Mouse (Mus musculus): Measurements from ENCODE around the gene 2410002F23Rik. TPM values are rescaled to one million over a fixed set of nuclear protein-coding genes. Genes with fewer than 3 reads are reported as not detected.
A peak's percentile ranks its signal among the peaks of the same experiment; 100 is the strongest.

The 2410002F23Rik gene
- polyA plus RNA-seq, 1 experiment from 2014 or later = 117 TPM

- no peak for DNase-seq (ENCODE audit: low spot score)
- no peak overlapping the region for H3K4me2 ChIP-seq
- peaks cover 8% of the 10 kb centered on the region for H3K4me1 ChIP-seq (replicated peaks; ENCODE audit: control insufficient read depth, insufficient read depth, low read length)
- WGBS = 66% methylated on average over 15 of the region's 15 CpGs
- no peak overlapping the region for H3K4me3 ChIP-seq (ENCODE audit: low read depth, low read length)
- H3K9ac ChIP-seq (ENCODE audit: low read depth, low read length) = no peak overlapping the region
- no peaks in the 10 kb centered on the region for H3K9me3 ChIP-seq (ENCODE audit: control insufficient read depth, low read length)
- no peaks in the 10 kb centered on the region for H3K27me3 ChIP-seq (replicated peaks; ENCODE audit: control insufficient read depth, insufficient read depth, low read length)
- H3K27ac ChIP-seq (ENCODE audit: low read depth, low read length) = no peak overlapping the region; the same call in 1 of the 2 replicates
- peak; percentile 27 for ATAC-seq (replicated peaks; ENCODE audit: low FRiP score)
- peaks cover 42% of the 10 kb centered on the region for H3K36me3 ChIP-seq (ENCODE audit: control insufficient read depth, insufficient read depth, low read length)
Measured at GRCm38 (mm10) chr7:44253023-44253616, 6.6 kb downstream of the 2410002F23Rik start.

- Histone ChIP-seq H3K4me2 (no peak overlapping the region), H3K4me3 (ENCODE audit: low read depth, low read length) (no peak overlapping the region), H3K9ac (ENCODE audit: low read depth, low read length) (no peak overlapping the region), H3K27ac (ENCODE audit: low read depth, low read length) (no peak overlapping the region), H3K9me3 (ENCODE audit: control insufficient read depth, low read length) (no peaks in the 10 kb centered on the region), H3K27me3 (replicated peaks; ENCODE audit: control insufficient read depth, insufficient read depth, low read length) (no peaks in the 10 kb centered on the region), H3K4me1 (replicated peaks; ENCODE audit: control insufficient read depth, insufficient read depth, low read length) (no peaks in the 10 kb centered on the region), H3K36me3 (ENCODE audit: control insufficient read depth, insufficient read depth, low read length) (peaks cover 27% of the 10 kb centered on the region)
- WGBS = 79% methylated on average over 6 of the region's 6 CpGs
- DNase-seq (ENCODE audit: low spot score) (no peak), ATAC-seq (replicated peaks; ENCODE audit: low FRiP score) (no peak)
Measured at GRCm38 (mm10) chr7:44254930-44255329, 8.4 kb downstream of the 2410002F23Rik start.

GRCm38 (mm10) chr7:44257278-44257677 lies 10.8 kb downstream of the 2410002F23Rik start, which contains the start of gene Acp4:
TSS of gene Acp4 (minus strand) at chr7:44257378.
- no peak for DNase-seq (ENCODE audit: low spot score)
- H3K4me2 ChIP-seq = no peak within 1 kb of the TSS

GRCm38 (mm10) chr7:44260410-44260809 lies 13.9 kb downstream of the 2410002F23Rik start:
- no peak for ATAC-seq (replicated peaks; ENCODE audit: low FRiP score)
- H3K4me1 ChIP-seq (replicated peaks; ENCODE audit: control insufficient read depth, insufficient read depth, low read length) = peaks cover 4% of the 10 kb centered on the region
- no peak overlapping the region for H3K4me2 ChIP-seq
- 66% methylated on average over 6 of the region's 6 CpGs for WGBS
- peaks cover 17% of the 10 kb centered on the region for H3K27me3 ChIP-seq (replicated peaks; ENCODE audit: control insufficient read depth, insufficient read depth, low read length)
- H3K4me3 ChIP-seq (ENCODE audit: low read depth, low read length) = no peak overlapping the region
- H3K36me3 ChIP-seq (ENCODE audit: control insufficient read depth, insufficient read depth, low read length) = no peaks in the 10 kb centered on the region
- no peak overlapping the region for H3K27ac ChIP-seq (ENCODE audit: low read depth, low read length)
- DNase-seq (ENCODE audit: low spot score) = no peak
- no peak overlapping the region for H3K9ac ChIP-seq (ENCODE audit: low read depth, low read length)
- H3K9me3 ChIP-seq (ENCODE audit: control insufficient read depth, low read length) = no peaks in the 10 kb centered on the region

More at GRCm38 (mm10) chr7:44257278-44257677, 10.8 kb downstream of the 2410002F23Rik start, which contains the start of gene Acp4:
- Histone ChIP-seq H3K36me3 (ENCODE audit: control insufficient read depth, insufficient read depth, low read length) (peaks cover 13% of the 10 kb centered on the region), H3K9me3 (ENCODE audit: control insufficient read depth, low read length) (no peaks in the 10 kb centered on the region), H3K9ac (ENCODE audit: low read depth, low read length) (no peak within 1 kb of the TSS), H3K4me1 (replicated peaks; ENCODE audit: control insufficient read depth, insufficient read depth, low read length) (no peaks in the 10 kb centered on the region), H3K27me3 (replicated peaks; ENCODE audit: control insufficient read depth, insufficient read depth, low read length) (0 out of 2 replicates have a peak, but pooled peaks cover 2% of the 10 kb centered on the region), H3K27ac (ENCODE audit: low read depth, low read length) (no peak within 1 kb of the TSS), H3K4me3 (ENCODE audit: low read depth, low read length) (no peak within 1 kb of the TSS)
- 62% methylated on average over 4 of the region's 4 CpGs for WGBS
- no peak for ATAC-seq (replicated peaks; ENCODE audit: low FRiP score)

GRCm38 (mm10) chr7:44261147-44261546 lies 14.6 kb downstream of the 2410002F23Rik start, which contains the start of gene Gm15517:
TSS of gene Gm15517 (plus strand) at chr7:44261447.
- Histone ChIP-seq H3K4me2 (no peak within 1 kb of the TSS), H3K9me3 (ENCODE audit: control insufficient read depth, low read length) (no peaks in the 10 kb centered on the region), H3K4me1 (replicated peaks; ENCODE audit: control insufficient read depth, insufficient read depth, low read length) (peaks cover 4% of the 10 kb centered on the region), H3K9ac (ENCODE audit: low read depth, low read length) (no peak within 1 kb of the TSS), H3K36me3 (ENCODE audit: control insufficient read depth, insufficient read depth, low read length) (no peaks in the 10 kb centered on the region), H3K27me3 (replicated peaks; ENCODE audit: control insufficient read depth, insufficient read depth, low read length) (peaks cover 17% of the 10 kb centered on the region), H3K4me3 (ENCODE audit: low read depth, low read length) (no peak within 1 kb of the TSS), H3K27ac (ENCODE audit: low read depth, low read length) (no peak within 1 kb of the TSS)
- DNase-seq (ENCODE audit: low spot score) (no peak), ATAC-seq (replicated peaks; ENCODE audit: low FRiP score) (no peak)
- WGBS = 58% methylated on average over 5 of the region's 5 CpGs

GRCm38 (mm10) chr7:44262791-44263643 lies 16.5 kb downstream of the 2410002F23Rik start:
- H3K4me3 ChIP-seq (ENCODE audit: low read depth, low read length) = no peak overlapping the region
- H3K9ac ChIP-seq (ENCODE audit: low read depth, low read length) = no peak overlapping the region
- H3K36me3 ChIP-seq (ENCODE audit: control insufficient read depth, insufficient read depth, low read length) = no peaks in the 10 kb centered on the region
- ATAC-seq (replicated peaks; ENCODE audit: low FRiP score) = no peak; the same call in 1 of the 2 replicates
- H3K27me3 ChIP-seq (replicated peaks; ENCODE audit: control insufficient read depth, insufficient read depth, low read length) = peaks cover 20% of the 10 kb centered on the region
- no peak overlapping the region for H3K27ac ChIP-seq (ENCODE audit: low read depth, low read length)
- peak overlapping the region; percentile 49 for H3K4me2 ChIP-seq
- peak; percentile 85 for DNase-seq (ENCODE audit: low spot score)
- 4% methylated on average over 34 of the region's 34 CpGs for WGBS
- no peaks in the 10 kb centered on the region for H3K9me3 ChIP-seq (ENCODE audit: control insufficient read depth, low read length)
- peaks cover 4% of the 10 kb centered on the region for H3K4me1 ChIP-seq (replicated peaks; ENCODE audit: control insufficient read depth, insufficient read depth, low read length)

DNA sequence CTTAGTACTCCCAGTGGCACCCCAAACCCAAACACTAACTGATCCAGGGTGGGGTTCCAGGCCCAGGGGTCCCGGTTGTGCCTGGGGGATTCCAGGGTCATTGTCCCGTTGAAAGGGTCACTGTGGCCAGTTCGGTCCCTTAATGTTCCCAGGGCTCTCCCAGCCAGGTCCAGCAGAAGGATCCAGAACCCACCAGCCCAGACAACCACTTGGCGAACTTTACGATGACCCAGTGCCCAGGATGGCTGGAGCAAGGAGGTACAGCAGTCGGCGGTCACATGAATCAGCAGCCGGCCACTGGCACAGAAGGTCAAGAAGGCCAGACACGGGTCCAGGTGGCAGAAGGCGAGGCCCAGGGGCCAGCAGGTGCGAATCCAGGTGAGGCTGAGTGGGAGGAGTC lies 21.6 kb downstream of the 2410002F23Rik start:
- 75% methylated on average over 11 of the region's 11 CpGs for WGBS

DNA sequence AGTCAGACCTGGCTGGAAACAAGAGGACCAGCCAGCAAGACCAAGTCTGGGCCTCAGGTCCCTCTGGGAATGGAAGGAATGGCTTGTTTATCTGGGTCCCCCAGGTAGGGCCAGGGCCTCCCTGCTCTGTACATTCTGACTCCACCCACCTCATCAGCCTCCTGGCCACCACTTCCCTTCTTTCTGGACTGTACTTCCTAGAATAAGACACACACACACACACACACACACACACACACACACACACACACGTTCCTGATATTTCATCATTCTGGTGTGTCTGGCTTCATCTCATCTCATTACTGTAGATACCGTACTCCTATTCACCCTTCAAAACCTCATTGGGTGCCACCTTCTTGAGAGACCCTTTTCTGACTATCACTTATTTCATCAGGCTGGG lies 22.9 kb downstream of the 2410002F23Rik start:
- Histone ChIP-seq H3K27me3 (replicated peaks; ENCODE audit: control insufficient read depth, insufficient read depth, low read length) (peaks cover 17% of the 10 kb centered on the region), H3K27ac (ENCODE audit: low read depth, low read length) (no peak overlapping the region), H3K4me3 (ENCODE audit: low read depth, low read length) (no peak overlapping the region), H3K9me3 (ENCODE audit: control insufficient read depth, low read length) (no peaks in the 10 kb centered on the region), H3K9ac (ENCODE audit: low read depth, low read length) (no peak overlapping the region), H3K4me1 (replicated peaks; ENCODE audit: control insufficient read depth, insufficient read depth, low read length) (no peaks in the 10 kb centered on the region), H3K36me3 (ENCODE audit: control insufficient read depth, insufficient read depth, low read length) (no peaks in the 10 kb centered on the region), H3K4me2 (no peak overlapping the region)
- DNase-seq (ENCODE audit: low spot score) = no peak
- 72% methylated on average over 2 of the region's 2 CpGs for WGBS
- no peak for ATAC-seq (replicated peaks; ENCODE audit: low FRiP score)

More for the DNA sequence above, 21.6 kb downstream of the 2410002F23Rik start:
- DNase-seq (ENCODE audit: low spot score) (no peak), ATAC-seq (replicated peaks; ENCODE audit: low FRiP score) (no peak)
- H3K9me3 ChIP-seq (ENCODE audit: control insufficient read depth, low read length) = no peaks in the 10 kb centered on the region
- H3K27ac ChIP-seq (ENCODE audit: low read depth, low read length) = no peak overlapping the region
- no peak overlapping the region for H3K9ac ChIP-seq (ENCODE audit: low read depth, low read length)
- H3K27me3 ChIP-seq (replicated peaks; ENCODE audit: control insufficient read depth, insufficient read depth, low read length) = peaks cover 19% of the 10 kb centered on the region
- peaks cover 2% of the 10 kb centered on the region for H3K4me1 ChIP-seq (replicated peaks; ENCODE audit: control insufficient read depth, insufficient read depth, low read length)
- no peak overlapping the region for H3K4me3 ChIP-seq (ENCODE audit: low read depth, low read length)
- H3K4me2 ChIP-seq = no peak overlapping the region
- H3K36me3 ChIP-seq (ENCODE audit: control insufficient read depth, insufficient read depth, low read length) = no peaks in the 10 kb centered on the region

Data from liver, embryonic 11.5 days (tissue).